Mouse (Mus musculus) liver, adult 2 months (tissue): Measurements from ENCODE around the gene Mmp21. TPM values are rescaled to one million over a fixed set of nuclear protein-coding genes. Genes with fewer than 3 reads are reported as not detected.

Source experiments
- DNase-seq: peaks from one replicate; pipeline ENCODE4 v3.0.0-alpha.2; 2011; ENCODE audit warnings: low read depth, low spot score; ENCODE audit errors: extremely low read depth
- H3K27ac ChIP-seq: fragments of 200-500 bp; replicated peaks from 2 replicates; pipeline ENCODE4 v1.5.1; 2012; ENCODE audit warnings: low read depth, mild to moderate bottlenecking, control low read depth, inconsistent platforms, low read length; ENCODE audit not compliant: insufficient read depth
- H3K27me3 ChIP-seq: fragments of 200-500 bp; 2 replicates; pipeline ENCODE4 v1.6.1; 2012; ENCODE audit warnings: mild to moderate bottlenecking, moderate library complexity, low read length, inconsistent platforms; ENCODE audit not compliant: control insufficient read depth, insufficient read depth
- H3K36me3 ChIP-seq: fragments of 200-500 bp; 2 replicates; pipeline ENCODE4 v1.6.1; 2012; ENCODE audit warnings: low read length, inconsistent platforms; ENCODE audit not compliant: control insufficient read depth, insufficient read depth
- H3K4me1 ChIP-seq: fragments of 200-500 bp; 2 replicates; pipeline ENCODE4 v1.6.1; 2011; ENCODE audit warnings: low read length; ENCODE audit not compliant: control insufficient read depth, insufficient read depth
- H3K4me3 ChIP-seq: fragments of 200-500 bp; 2 replicates; pipeline ENCODE4 v1.5.1; 2011; ENCODE audit warnings: low read depth, mild to moderate bottlenecking, control low read depth, low read length, moderate library complexity; ENCODE audit not compliant: insufficient read depth
- H3K79me2 ChIP-seq: fragments of 200-500 bp; 2 replicates; pipeline ENCODE4 v1.6.1; 2012; ENCODE audit warnings: inconsistent platforms, mild to moderate bottlenecking, low read length, moderate library complexity; ENCODE audit not compliant: control insufficient read depth, insufficient read depth
- H3K9ac ChIP-seq: fragments of 200-500 bp; 2 replicates; pipeline ENCODE4 v1.6.1; 2012; ENCODE audit warnings: low read depth, mild to moderate bottlenecking, control low read depth, inconsistent platforms, low read length
- CTCF ChIP-seq: fragments of 200-500 bp; IDR thresholded peaks from 2 replicates; pipeline ENCODE4 v1.5.1; 2011; ENCODE audit warnings: low read depth, low read length, control low read depth
- POLR2A ChIP-seq: fragments of 200-500 bp; IDR thresholded peaks from 2 replicates; pipeline ENCODE4 v1.6.1; 2011; ENCODE audit warnings: low read length, control low read depth; ENCODE audit not compliant: insufficient read depth; ENCODE audit errors: extremely low read depth
- WGBS: fragments of 180-500 bp; shearing (Covaris S2); methylation state at CpG from one replicate; pipeline ENCODE4 v1.1.7; 2018; 5-methylcytosine and 5-hydroxymethylcytosine counted together
- polyA plus RNA-seq: library from polyadenylated mRNA; depleted of rRNA; stranded (reverse); fragments of >200 nt; gene quantifications from 2 replicates; pipeline ENCODE4 v1.2.3, GENCODE M21; 2012
- total RNA-seq: library from RNA; depleted of rRNA; stranded (reverse); fragments of >200 nt; gene quantifications from 2 replicates; pipeline ENCODE4 v1.2.3, GENCODE M21; 2014

Mmp21 gene
- total and polyA plus RNA-seq, 2 experiments = not detected

DNA sequence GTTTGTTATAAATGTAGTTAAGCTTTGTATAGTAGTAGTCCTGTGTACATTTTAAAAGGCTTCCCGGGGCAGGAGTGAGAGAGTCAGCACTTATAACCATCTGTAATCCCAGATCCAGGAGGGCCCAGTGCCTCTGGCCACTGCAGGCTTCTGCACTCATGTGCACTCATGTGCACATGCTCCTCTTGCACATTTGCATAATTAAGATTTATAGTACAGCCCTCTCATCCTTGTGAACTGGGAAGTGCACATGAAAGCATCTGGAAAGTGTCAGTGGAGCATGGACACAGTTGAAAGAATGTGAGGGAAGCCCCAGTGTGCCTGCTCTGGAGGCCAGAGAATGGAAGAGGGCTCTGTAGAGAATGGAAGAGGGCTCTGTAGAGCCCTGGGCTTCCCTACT, 17.4 kb downstream of the Mmp21 start:
- Histone ChIP-seq H3K79me2 (no peaks in the 10 kb centered on the region), H3K36me3 (peaks cover 88% of the 10 kb centered on the region)

DNA sequence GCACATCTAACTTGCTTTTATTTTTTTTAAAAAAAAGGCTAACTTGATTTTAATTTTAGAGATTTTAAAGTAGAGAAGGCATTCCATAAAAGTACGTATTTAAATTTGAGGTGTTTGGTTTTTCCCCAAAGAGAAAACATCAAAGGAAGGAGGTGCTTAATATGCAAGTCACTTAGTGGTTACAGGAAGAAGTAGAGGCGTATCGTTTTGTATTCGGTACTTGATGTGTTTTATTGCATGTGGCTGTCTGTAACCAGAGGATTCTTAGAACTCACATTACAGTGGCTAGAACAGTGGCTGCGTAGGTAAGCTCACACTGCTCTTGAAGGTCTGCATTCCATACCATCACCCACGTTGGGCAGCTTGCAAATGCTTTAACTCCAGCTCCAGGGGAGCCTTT, 34.1 kb downstream of the Mmp21 start:
- Histone ChIP-seq H3K4me3 (no peak overlapping the region), H3K27ac (no peak overlapping the region), H3K27me3 (no peaks in the 10 kb centered on the region), H3K4me1 (no peaks in the 10 kb centered on the region), H3K36me3 (peaks cover 87% of the 10 kb centered on the region), H3K79me2 (0 out of 2 replicates have a peak, but pooled peaks cover 4% of the 10 kb centered on the region), H3K9ac (no peak overlapping the region)
- TF ChIP-seq POLR2A = no peak
- TF ChIP-seq CTCF = no peak
- 92% methylated on average over 6 of the region's 6 CpGs for WGBS
- no peak for DNase-seq

More for the DNA sequence above, 17.4 kb downstream of the Mmp21 start:
- Histone ChIP-seq H3K4me1 (no peaks in the 10 kb centered on the region), H3K27me3 (no peaks in the 10 kb centered on the region), H3K9ac (no peak overlapping the region), H3K4me3 (no peak overlapping the region), H3K27ac (no peak overlapping the region)
- 93% methylated on average over 1 of the region's 1 CpGs for WGBS
- TF ChIP-seq POLR2A = no peak
- DNase-seq = no peak

DNA sequence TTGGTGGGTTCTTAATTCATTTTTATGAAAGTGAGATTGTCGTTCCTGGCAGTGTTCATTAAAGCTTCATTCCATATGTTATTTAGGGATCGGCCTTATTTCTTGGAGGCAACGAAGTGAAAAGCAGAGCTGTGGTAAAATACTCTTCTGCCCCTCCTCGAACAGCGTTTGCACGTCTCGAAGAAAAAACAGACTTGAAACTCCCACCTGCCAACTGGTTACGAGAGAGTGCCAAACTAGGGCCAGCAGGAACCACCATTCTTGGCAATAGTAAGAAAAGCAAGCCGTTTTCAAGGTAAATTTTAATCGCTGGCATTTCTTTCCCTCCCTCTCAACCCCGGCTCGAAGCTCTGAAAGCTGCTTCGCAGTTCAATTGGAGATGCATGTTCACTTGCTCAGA, 41.0 kb downstream of the Mmp21 start:
- no peak for TF ChIP-seq POLR2A
- TF ChIP-seq CTCF = no peak
- H3K4me1 ChIP-seq = peaks cover 4% of the 10 kb centered on the region
- whole genome bisulfite sequencing = 75% methylated on average over 13 of the region's 13 CpGs
- H3K79me2 ChIP-seq = peaks cover 9% of the 10 kb centered on the region; the same call in 1 of the 2 replicates
- no peak overlapping the region for H3K9ac ChIP-seq
- peaks cover 38% of the 10 kb centered on the region for H3K36me3 ChIP-seq
- DNase-seq = no peak
- no peaks in the 10 kb centered on the region for H3K27me3 ChIP-seq
- peak overlapping the region; percentile 52 for H3K27ac ChIP-seq
- H3K4me3 ChIP-seq = no peak overlapping the region

DNA sequence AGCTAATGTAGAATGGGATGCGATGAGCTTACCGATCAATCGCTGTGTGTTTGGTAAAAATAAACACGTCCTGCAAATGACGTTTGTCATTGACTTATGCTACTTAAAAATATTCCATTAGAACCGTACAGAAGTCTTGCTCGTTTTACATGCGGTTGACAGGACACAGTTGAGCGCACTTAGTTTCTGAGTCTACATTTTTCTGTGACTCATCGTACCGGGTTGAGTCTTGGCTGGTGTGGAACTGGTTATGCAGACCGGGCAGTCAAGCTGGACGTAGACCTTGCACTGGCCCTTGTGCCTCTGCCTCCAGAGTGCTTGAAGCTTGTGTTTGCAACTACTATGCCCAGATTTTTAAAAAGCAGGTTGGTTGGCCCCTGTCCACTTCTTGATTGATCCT, 41.6 kb downstream of the Mmp21 start:
- TF ChIP-seq CTCF (no peak), POLR2A (0 out of 2 replicates have a peak, but pooled peaks have one; percentile 44)
- Histone ChIP-seq H3K4me3 (peak overlapping the region; percentile 90), H3K27me3 (no peaks in the 10 kb centered on the region), H3K79me2 (peaks cover 9% of the 10 kb centered on the region; the same call in 1 of the 2 replicates), H3K9ac (peak overlapping the region; percentile 91), H3K27ac (peak overlapping the region; percentile 68), H3K36me3 (peaks cover 33% of the 10 kb centered on the region), H3K4me1 (peaks cover 4% of the 10 kb centered on the region)
- WGBS = 1% methylated on average over 13 of the region's 13 CpGs
- DNase-seq = peak; percentile 89

DNA sequence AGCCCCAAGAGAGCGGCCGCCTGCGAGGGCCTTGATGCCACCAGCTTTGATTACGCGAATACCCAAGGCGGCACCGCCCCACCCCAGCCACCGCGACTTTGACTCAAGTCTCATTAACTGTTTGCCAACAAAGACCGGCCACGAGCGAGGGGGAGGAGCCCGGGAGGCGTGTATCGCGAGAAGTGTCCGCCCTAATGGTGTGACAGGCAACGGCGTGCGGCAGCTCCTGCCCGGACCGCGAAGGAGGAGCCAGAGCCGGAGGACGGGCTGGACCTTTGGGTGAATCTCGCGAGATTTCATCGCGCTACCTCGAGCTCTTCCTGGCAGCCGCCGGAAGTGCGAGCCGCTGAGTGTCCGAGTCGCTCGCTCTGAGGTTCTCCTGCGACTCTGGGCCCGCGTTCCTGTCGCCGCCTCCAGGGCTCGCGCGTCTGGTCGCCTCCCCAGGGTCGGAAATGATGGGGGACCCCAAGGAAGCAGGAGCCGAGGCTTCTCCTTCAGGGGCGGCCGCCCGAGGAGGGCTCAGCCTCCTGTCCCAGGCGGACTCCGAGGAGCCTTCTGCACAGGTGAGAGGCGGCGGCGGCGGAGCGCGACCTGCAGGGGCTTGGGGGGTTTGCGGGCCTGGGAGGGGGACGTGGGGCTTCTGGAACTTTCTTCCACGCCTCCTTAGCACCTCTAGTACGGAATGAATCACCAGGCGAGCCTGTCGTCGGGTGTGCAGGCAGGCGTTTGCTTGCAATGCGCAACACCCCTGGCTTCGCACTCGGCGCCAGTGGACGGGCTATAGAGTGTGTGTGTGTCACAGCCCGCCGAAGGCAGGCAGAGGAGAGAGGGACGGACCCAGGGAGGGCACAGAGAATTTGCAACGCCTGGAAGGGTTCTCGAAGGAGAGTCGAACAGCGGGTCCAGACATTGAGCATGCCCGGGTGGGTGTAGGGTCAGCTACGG, 42.2 kb downstream of the Mmp21 start, which contains the start of gene Edrf1:
TSS of gene Edrf1 (plus strand) at position 183 of the 945 bp plus-strand sequence.
- H3K4me1 ChIP-seq = peaks cover 4% of the 10 kb centered on the region
- peak; percentile 96 for DNase-seq
- TF ChIP-seq CTCF = no peak
- TF ChIP-seq POLR2A = peak; percentile 92

More for the DNA sequence above, 42.2 kb downstream of the Mmp21 start, which contains the start of gene Edrf1:
- Histone ChIP-seq H3K36me3 (peaks cover 27% of the 10 kb centered on the region), H3K9ac (peak within 1 kb of the TSS; percentile 91), H3K79me2 (peaks cover 9% of the 10 kb centered on the region; the same call in 1 of the 2 replicates), H3K27ac (peak within 1 kb of the TSS; percentile 68), H3K27me3 (no peaks in the 10 kb centered on the region), H3K4me3 (peak within 1 kb of the TSS; percentile 90)
- under 1% methylated on average over 81 of the region's 81 CpGs for WGBS
